Mouse (Mus musculus): ENCODE data around the gene Gm960.

GRCm38 (mm10) chr19:4618183-4618582 lies 80.3 kb downstream of the Gm960 start:
- no peak for TF ChIP-seq POLR2A (IDR thresholded peaks at IDR 0.05; ENCODE audit: low read depth, low read length)
- TF ChIP-seq CTCF (IDR thresholded peaks at IDR 0.05; ENCODE audit: extremely low read depth, insufficient read length, insufficient replicate concordance, low read depth, low read length): peak; percentile 29; the same call in 1 of the 2 replicates
